Mouse (Mus musculus) fibroblast of lung, adult 2 months (primary cell): ENCODE results near the gene Bricd5.
A peak's percentile ranks its signal among the peaks of the same experiment; 100 is the strongest.

Source experiments
- DNase-seq: peaks from one replicate; pipeline ENCODE4 v3.0.0-alpha.2; 2011; ENCODE audit warnings: low read depth

The Bricd5 gene

GRCm38 (mm10) chr17:24462932-24463331, 10.8 kb upstream of the Bricd5 start:
- DNase-seq = no peak

GRCm38 (mm10) chr17:24463374-24464133, 10.1 kb upstream of the Bricd5 start:
- DNase-seq = no peak

- no peak for DNase-seq
These were observed 4.9 kb upstream of the Bricd5 start for GRCm38 (mm10) chr17:24468636-24469246.

GRCm38 (mm10) chr17:24469336-24469909, 4.3 kb upstream of the Bricd5 start:
- no peak for DNase-seq

- DNase-seq = peak; percentile 96
These were observed 3.6 kb upstream of the Bricd5 start, which contains the start of the genes E4f1 and Pgp for GRCm38 (mm10) chr17:24469910-24470602. TSS of gene E4f1 (minus strand) at chr17:24470313. TSS of gene Pgp (plus strand) at chr17:24470392.

- DNase-seq = no peak
These were observed 2.8 kb upstream of the Bricd5 start for GRCm38 (mm10) chr17:24470701-24471527.

- DNase-seq = no peak
These were observed 1.2 kb upstream of the Bricd5 start for GRCm38 (mm10) chr17:24472512-24472911.

GRCm38 (mm10) chr17:24474557-24474956, 873 bp downstream of the Bricd5 start:
- DNase-seq = no peak

GRCm38 (mm10) chr17:24475586-24475985, 1.9 kb downstream of the Bricd5 start:
- DNase-seq = no peak

- no peak for DNase-seq
These were observed 2.5 kb downstream of the Bricd5 start for GRCm38 (mm10) chr17:24476022-24476776.

- no peak for DNase-seq
These were observed 3.6 kb downstream of the Bricd5 start for GRCm38 (mm10) chr17:24477053-24477984.

- DNase-seq = no peak
These were observed 4.4 kb downstream of the Bricd5 start for GRCm38 (mm10) chr17:24477985-24478600.

- peak; percentile 85 for DNase-seq
These were observed 5.1 kb downstream of the Bricd5 start, which contains the start of gene Mlst8 for GRCm38 (mm10) chr17:24478663-24479380. TSS of gene Mlst8 (minus strand) at chr17:24479078.

- no peak for DNase-seq
These were observed 5.7 kb downstream of the Bricd5 start for GRCm38 (mm10) chr17:24479431-24479830.

GRCm38 (mm10) chr17:24480201-24480826, 6.6 kb downstream of the Bricd5 start:
- DNase-seq = no peak

- no peak for DNase-seq
These were observed 7.5 kb downstream of the Bricd5 start for GRCm38 (mm10) chr17:24481027-24481815.

- DNase-seq = no peak
These were observed 9.8 kb downstream of the Bricd5 start for GRCm38 (mm10) chr17:24483495-24483894.
